Mouse (Mus musculus) naive thymus-derived CD4-positive, alpha-beta T cell, adult 2 months (primary cell): Measurements from ENCODE around the gene Cnpy3.

Experiments used
- DNase-seq: peaks from one replicate; pipeline ENCODE4 v3.0.0-alpha.2; 2011; ENCODE audit warnings: low read depth

Gene Cnpy3

DNA sequence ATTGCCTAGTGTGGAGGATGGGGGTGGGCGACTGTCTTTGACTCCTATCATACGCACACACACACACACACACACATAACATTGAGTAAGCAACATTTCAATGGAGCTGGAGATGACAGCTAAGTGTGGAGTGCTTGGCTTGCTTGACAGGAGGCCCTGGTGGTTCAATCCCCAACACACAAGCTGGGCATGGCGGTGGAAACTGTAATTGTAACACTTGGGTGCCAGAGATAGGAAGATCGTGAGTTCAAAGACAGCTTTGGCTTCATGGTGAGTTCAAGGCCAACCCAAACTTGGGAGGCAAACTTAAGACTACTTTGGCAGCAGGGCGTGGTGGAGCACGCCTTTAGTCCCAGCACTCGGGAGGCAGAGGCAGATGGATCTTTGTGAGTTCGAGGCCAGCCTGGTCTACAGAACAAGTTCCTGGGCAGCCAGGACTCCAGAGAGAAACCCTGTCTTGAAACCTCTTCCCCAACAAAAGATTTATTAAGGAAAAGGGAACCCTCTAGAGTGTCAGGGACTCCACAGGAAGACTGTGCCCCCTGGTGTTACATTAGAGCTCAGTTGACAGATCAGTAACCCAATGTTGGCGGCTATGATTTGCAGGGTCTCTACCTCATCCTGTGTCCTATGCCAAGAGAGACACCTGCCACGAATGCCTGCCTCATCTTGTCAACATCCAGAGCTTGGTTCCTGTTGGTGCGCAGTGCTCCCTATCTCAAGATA lies 37.1 kb downstream of the Cnpy3 start:
- DNase-seq, result no peak

DNA sequence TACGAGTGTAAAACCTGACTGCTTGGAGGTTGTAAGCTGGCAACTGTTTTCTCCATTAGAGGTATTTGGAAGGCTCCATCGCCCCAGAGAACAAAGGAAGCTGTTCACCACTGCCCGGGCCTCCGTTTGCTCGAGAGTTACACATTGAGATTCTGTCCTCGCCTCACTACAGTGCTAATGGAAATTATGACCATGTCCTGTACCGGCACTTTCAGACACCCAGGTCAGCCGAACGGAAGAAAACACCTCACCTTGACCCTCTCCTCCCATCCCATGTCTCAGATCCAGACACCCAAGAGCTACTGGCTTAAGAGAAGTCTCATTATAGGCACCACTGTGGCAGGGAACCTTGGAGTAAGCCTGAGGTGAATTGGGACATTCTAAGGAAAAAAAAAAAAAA lies 38.2 kb downstream of the Cnpy3 start:
- no peak for DNase-seq

DNA sequence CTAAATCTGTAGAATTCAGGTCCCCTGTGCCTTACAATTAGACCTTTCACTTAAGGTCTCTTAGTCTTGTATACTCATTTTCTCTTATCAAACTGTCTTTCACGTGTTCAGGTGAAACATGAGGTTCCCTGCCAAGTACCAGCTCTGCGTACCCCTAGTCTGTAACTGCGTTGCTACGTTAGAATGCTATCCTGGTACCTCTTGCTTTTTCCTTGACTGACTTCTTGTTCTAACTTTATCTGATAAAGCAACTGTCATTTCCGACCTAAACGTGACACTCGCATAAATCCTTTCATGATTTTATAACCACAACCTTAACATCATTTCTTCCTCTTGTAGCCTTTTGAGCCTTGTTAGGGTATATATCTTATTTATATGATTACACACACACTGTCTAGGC lies 39.6 kb downstream of the Cnpy3 start:
- peak; percentile 63 for DNase-seq

DNA sequence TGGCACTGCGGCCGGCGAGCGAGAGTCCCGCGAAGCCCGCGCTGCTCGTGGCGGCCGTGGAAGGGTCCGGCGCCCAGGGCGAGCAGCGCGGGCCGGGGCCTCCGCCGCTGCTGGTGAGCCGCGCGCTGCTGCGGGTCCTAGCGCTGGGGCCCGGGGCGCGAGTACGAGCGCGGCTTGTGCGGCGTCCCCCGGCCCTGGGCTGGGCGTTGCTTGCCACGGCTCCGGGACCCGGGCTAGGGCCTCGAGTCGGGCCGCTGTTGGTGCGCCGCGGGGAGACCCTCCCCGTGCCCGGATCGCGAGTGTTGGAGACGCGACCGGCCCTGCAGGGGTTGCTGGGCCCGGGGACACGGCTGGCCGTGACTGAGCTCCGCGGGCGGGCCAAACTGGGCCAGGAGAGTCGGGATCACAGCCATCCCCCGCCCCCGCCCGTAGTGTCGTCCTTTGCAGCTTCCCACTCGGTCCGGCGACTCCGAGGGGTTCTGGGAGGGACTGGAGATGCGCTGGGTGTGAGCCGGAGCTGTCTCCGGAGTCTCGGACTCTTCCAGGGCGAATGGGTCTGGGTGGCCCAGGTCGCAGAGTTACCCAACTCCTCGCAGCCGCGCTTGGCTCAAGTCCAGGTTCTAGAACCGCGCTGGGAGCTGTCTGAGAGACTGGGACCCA lies 40.3 kb downstream of the Cnpy3 start:
- no peak for DNase-seq

DNA sequence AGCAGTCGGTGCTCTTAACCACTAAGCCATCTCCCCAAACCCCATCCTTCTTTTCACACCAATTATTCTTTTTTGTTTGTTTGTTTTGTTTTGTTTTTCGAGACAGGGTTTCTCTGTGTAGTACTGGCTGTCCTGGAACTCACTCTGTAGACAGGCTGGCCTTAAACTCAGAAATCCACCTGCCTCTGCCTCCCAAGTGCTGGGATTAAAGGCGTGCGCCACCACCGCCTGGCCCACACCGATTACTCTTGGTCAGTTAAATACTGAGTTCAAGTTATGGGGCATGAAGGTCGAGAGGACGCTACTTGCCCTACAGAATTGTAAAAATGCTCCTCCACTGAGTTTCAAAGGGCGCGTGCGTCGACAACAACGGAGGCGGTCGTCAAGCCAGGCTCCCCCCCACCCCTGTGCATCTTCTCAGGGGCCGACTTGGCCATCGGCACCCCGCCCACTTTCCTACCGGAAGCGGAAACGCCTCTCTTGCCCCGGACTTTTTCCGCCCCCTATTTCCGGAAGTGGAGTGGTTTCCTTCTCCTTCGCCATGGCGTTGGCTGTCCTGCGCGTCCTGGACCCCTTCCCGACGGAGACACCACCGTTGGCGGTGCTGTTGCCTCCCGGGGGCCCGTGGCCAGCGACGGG lies 40.9 kb downstream of the Cnpy3 start, which contains the start of gene Pex6:
Gene Pex6 (plus strand): TSS at position 505 of the 639 bp plus-strand sequence.
- peak; percentile 92 for DNase-seq

DNA sequence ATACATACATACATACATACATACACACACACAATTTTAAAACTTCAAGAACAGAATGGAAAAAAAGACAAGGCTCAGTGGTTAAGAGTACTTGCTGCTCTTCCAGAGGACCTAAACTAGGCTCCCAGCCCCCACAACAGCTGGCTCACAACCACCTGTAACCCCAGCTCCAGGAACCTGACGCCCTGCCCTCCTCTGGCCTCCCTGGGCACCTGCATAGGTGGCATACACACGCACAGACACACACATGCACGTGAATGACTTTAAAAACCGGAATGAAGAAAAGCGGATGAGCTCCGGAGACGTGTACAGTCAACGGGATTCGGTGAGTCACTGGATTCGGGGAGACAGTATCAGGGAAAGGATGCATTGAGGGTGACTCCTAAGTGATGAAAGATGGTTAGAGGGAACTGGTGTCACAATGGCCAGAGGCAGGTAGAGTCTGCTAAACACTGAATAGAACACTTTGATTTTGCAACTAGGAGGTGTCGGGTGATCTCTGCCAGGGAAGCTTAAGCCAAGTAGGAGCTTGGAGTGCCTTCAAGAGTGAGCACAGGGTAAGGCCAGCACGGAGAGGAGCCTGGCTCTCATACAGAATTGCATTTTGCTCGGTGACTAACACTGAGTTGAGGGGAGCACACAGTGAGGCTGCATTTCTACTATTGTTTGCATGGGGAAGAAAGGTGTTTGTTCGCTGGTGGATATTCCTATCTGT lies 45.5 kb downstream of the Cnpy3 start:
- no peak for DNase-seq

DNA sequence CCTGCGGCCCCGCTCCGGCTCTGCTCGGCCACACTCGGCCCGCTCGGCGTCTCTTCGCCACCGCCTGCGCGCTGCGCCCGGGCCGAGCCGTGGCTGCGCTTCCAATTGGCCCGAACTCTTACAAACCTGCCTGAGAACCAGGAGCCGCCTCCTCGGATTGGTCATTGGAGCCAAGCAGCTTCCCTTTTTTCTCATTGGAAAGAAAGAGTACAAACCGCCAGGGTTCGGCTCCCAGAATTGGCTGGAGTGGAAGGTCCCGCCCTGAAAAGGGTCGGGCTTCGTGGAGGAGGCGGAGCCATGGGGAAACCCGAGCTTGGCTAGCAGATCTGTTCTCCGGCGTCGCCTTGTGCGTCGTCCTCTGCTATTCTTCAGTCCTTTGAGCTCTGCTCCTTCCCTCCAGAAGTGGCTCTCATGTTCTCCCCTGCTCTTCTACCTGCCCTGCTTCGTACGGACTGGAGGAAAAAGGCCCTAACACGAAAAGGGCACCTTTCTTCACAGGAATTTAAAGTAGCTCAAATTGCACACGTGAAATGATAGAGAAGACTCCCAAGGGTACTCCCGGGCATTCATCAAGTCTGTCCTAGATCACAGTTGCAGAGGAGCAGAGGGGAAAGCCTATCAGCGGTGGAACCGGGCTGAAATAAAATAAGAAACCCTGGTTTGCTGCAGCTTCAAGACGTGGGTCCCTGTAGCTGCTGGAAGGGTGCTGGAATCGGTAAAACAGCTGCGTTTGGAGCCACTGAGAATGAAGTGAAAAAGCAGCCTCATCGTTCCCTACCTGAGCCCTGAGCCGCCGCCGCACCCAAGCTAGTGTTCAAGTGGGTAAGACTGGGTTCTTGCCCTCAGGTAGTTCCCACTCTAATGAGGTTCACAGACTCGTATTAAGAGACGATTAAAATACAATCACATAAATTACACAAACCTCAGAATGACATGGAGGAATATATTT lies 46.9 kb downstream of the Cnpy3 start, which contains the start of gene Ppp2r5d:
Gene Ppp2r5d (minus strand): TSS at position 225 of the 949 bp plus-strand sequence.
- DNase-seq, result peak; percentile 98

DNA sequence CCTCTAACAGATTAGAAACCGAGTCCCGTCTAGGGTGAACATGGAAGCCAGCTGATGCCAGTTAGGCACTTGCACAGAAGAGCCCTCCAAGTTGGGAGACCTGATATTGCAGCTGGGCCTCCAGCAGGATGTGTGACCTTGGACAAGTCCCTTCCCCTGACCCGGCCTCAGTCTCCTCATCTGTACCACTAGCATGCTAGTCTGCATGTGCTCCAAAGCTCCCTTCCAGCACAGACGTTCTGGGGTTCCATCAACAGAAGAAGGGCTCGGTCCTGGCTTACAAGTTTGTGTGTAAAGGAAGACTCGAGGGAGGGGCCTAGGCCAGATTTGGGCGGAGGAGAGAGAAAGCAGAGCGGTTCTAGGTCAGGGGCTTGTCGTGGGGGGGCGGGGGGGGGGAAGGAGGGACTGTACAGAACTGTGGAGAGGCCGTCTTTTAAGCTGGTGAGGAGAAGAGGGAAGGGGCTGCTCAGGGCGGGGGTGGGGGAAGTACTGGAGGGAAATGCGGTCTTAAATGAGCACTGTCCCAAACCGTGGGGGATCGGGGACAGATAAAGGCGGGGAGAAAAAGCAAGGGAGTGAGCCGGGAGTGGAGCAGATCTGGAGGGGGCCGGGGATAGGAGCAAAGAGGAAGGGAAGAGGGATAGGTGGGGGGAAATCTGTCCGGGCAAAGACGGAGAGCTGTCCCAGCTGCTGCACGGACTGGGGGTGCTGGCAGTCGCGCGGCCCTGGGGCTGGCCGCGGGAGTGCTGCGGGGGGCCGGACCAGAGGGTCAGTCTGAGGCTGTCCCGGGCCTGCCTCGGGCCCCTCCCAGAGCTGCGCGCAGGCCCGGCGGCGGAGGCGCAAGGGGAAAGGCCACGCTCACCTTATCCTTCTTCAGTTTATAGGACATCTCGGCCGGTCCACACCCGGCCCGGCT lies 47.8 kb downstream of the Cnpy3 start:
- DNase-seq, result peak; percentile 47

DNA sequence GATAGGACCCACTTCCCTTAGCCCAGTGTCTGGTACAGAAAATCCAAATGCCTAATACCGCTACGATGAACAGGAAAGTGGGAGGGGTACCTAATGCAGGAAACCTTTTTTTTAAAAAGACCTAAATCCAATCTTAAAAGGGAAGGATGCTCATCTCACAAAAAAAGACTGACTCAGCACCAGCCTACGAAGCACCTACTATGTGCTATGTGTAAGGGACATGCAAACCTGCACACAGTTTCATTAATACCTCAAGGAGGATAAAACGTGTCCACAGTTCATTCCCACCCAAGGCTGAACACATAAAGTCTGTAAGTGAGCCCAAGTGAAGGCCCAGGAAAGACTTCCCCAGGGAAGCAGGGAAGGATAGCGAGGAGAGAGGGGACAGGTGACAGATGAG lies 49.5 kb downstream of the Cnpy3 start:
- DNase-seq, result no peak

DNA sequence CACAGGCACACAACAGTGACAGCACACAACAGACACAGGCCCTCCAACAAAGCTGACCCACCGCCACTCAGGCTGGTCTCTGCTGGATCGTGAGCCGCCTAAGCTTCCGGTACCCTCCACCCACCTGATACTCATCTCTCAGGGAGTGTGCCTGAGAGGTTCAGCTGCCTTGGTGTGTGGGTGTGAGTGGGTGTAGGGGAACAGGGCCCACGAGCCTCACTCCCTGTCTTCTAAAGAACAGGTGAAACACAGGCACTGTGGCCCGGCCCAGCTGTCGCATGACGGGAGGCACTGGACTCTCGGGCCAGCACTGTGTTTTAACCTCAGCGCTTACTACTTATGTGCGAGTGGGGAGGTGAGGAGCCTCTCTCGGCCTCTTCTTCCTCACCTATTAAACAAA lies 49.9 kb downstream of the Cnpy3 start:
- no peak for DNase-seq

DNA sequence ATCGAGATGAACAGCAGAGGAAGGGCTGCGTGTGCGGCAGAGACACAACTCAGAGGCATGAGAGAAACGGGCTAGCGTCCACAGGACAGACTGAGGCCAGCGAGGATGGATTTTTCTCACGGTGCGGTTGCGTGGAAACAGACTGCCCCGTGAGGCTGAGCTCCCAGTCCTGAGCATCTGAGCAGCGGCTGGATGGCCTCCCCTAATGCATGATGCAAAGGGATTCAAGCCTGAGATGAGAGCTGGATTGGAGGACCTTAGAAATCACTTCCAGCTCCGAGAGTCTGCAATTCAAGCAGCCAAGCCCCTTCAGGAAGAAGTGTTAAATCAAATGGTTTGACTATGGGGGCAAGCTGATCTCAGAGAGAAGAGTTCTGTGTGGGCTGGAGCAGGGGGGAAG lies 50.5 kb downstream of the Cnpy3 start:
- DNase-seq, result no peak

DNA sequence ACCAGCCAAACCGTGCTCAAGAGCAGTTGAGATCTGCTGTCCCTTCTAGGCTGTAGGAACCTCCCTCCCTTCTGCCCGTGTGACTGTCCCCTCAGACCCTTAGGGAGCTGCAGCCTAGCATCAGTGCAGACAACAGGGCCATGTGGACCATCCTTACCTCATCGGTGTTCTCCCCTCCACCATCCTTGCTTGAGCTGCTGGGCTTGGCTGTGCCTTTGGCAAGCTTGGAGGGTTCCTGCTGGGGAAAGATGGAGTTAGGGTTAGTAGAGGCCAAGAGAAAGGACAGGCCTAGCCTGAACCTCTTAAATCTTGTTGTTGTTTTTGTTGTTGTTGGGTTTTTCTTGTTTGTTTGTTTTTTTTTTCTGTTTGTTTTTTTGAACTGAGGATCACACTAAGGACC lies 52.1 kb downstream of the Cnpy3 start:
- no peak for DNase-seq

DNA sequence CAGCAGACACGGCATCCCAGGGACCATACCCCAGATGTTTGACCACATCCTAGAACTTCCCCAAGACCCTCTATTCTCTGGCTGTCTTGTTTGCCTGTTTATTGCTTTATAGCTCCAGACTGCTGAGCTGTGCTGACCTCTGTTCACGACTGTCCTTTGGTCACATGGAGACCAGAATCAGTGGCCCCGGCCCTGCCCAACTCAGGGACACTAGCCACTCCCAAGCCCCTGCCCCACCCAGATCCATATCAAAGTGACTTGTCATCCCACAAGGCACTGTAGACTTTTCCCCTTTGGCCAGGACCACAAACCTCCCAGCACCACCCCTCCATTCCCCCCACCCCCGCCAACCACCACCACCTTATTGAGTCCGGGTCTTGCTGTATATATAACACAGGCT lies 52.8 kb downstream of the Cnpy3 start:
- DNase-seq, result no peak

DNA sequence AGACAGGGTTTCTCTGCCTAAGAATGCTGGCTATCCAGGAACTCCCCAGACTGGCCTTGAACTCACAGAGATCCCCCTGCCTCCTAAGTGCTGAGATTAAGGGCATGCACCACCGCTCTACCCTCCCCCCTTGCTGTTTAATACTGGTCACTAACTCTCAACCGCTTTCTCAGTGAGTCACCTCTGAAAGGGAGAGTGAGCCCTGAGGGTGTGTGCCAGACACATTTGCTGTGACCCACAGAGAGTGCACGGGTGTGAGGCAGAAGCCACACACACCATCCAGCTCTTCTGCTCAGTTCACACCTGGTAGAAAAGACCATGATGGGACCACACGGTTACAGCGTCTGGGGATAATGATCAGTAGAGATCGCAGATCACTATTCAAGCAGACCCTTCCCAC lies 53.5 kb downstream of the Cnpy3 start:
- DNase-seq, result no peak

DNA sequence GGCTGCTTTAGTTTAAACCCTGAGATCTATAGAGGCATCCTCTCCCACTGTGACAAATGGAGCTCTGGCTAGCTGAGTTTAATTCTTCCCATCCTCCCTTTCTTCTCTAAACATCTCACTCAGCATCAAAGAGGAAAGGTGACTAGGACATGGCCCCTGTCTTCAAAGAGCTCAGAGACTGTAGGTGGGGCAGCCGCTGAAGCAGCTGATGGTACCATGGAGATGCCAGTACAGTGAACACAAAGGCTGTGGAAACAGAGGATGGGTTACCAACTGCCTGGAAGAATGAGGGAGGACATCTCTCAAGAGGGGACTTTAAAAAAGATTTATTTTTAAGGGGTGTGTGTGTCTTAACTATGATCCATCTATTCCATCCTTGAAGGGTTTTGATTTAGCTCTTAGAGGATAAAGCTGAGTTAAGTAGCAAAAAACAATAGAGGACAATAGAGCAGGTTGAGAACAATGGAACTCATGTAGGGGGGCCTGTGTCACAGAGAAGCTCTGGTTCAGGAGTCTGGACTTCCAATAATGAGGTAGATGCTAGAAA lies 57.4 kb downstream of the Cnpy3 start:
- no peak for DNase-seq

DNA sequence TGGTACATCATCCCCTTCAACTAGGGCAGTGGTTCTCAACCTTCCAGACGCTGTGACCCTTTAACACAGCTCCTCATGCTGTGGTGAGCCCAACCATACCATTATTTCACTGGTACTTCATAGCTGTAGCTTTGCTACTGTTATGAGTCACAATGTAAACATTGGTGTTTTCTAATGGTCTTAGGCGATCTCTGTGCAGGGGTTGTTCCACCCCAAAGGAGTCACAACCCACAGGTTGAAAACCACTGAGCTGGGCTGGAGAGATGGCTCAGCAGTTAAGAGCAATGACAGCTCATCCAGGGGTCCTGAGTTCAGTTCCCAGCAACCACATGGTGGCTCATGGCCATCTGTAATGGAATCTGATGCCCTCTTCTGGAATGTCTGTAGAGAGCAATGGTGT lies 60.6 kb downstream of the Cnpy3 start:
- no peak for DNase-seq

DNA sequence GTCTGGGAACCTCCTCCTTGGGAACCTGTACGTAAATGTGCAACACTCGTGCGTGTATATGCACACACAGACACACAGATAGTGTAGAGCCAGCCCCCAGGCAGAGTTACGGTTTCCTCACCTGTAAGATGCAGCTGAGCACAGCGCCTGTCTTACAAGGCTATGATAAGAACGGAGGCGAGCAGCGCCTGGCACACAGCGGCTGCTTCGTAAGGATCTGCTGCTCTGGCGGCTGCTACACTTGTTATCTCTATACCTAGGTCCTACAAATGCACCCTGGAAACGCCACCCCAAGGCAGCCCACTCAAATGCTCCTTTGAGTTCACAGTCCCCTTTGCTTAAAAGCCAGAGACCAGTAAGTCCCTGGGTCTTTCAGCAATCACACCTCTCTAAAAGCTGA lies 61.3 kb downstream of the Cnpy3 start:
- no peak for DNase-seq

DNA sequence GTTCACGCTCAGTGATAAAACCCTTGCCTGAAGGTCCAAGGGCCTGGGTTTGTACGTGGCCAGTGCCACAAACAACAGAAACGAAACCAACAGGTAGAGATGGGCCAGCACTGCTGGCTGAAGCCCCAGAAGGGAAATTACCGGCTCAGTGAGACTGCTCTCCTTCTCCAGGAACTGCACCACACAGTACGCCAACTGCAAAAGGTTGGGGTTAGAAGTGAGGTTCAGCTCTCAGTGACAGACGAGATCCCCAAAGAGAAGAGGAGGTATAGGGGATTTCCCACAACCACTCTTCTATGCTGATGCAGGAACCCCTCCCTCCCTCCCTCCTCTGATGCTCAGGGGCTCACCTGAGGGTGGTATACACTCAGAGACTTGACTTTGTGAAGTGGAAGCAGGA lies 66.1 kb downstream of the Cnpy3 start:
- DNase-seq, result no peak
